Comparison of ENCODE assay signal across 8 mouse cellular contexts in the genomic region with DNA sequence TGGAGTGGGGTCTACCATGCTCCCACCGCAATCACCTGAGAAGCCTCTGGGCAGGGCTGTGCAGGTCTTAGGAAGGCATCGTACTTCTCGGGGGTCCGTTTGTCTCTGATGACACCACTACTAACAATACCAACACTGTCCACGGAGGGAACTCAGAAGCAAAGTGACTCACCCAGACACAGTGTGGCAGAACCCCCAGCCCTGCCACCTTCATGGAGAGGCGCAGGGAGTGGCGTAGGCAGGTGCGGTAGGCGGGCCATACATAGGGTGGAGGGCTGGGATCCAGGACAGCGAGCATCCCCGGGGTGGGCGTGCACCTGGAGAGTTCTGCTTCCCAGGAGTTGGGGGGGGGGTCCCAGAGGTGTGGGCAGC. TPM values are rescaled to one million over a fixed set of nuclear protein-coding genes. Genes with fewer than 3 reads are reported as not detected.
DNase-seq lines count a peak whose midpoint lies in the region; ATAC-seq and TF ChIP-seq lines count a peak whose summit lies in the region.

No protein-coding gene starts in this region.

- ATAC-seq in heart, embryonic 11.5 days (replicated peaks; ENCODE audit: insufficient number of reproducible peaks, low FRiP score, low TSS enrichment), result peak; percentile 5; the same call in 1 of the 2 replicates
- peak; percentile 60 for ATAC-seq in hindbrain, postnatal 0 days
- peak; percentile 43 for ATAC-seq in midbrain, embryonic 15.5 days (replicated peaks)
- ATAC-seq in CD4-positive, CD25-positive, alpha-beta regulatory T cell, adult 4 months, result no peak

- H3K4me2 ChIP-seq in heart, embryonic 11.5 days, result peak overlapping the region; percentile 98
- H3K4me2 ChIP-seq in hindbrain, postnatal 0 days (ENCODE audit: low read depth, low read length), result peak overlapping the region; percentile 79
- peak overlapping the region; percentile 82 for H3K4me2 ChIP-seq in midbrain, embryonic 15.5 days

- H3K4me3 ChIP-seq in heart, embryonic 11.5 days (ENCODE audit: low read depth, low read length), result peak overlapping the region; percentile 73
- peak overlapping the region; percentile 96; the same call in 1 of the 2 replicates for H3K4me3 ChIP-seq in bone marrow macrophage, adult 2 months (ENCODE audit: insufficient read depth, low read length)
- peak overlapping the region; percentile 69 for H3K4me3 ChIP-seq in hindbrain, postnatal 0 days (ENCODE audit: low read length)
- peak overlapping the region; percentile 61 for H3K4me3 ChIP-seq in midbrain, embryonic 15.5 days

- TF ChIP-seq CTCF in bone marrow macrophage, adult 2 months (IDR thresholded peaks at IDR 0.05; ENCODE audit: low read depth, low read length), result no peak
- no peak; the same call in 1 of the 2 replicates for TF ChIP-seq CTCF in hindbrain, postnatal 0 days (IDR thresholded peaks at IDR 0.05; ENCODE audit: low read depth)

- H3K9ac ChIP-seq in heart, embryonic 11.5 days (ENCODE audit: low read depth, low read length), result no peak overlapping the region
- no peak overlapping the region for H3K9ac ChIP-seq in hindbrain, postnatal 0 days (replicated peaks; ENCODE audit: low read length)
- no peak overlapping the region for H3K9ac ChIP-seq in midbrain, embryonic 15.5 days

- no peak for DNase-seq in heart, postnatal 4 days
- peak; percentile 62 for DNase-seq in 416B (ENCODE audit: low read depth)
- DNase-seq in hindbrain, postnatal 0 days (ENCODE audit: low spot score), result peak; percentile 47
- no peak for DNase-seq in urinary bladder, adult 2 months (ENCODE audit: low spot score)

- no peak overlapping the region for H3K27ac ChIP-seq in heart, embryonic 11.5 days (ENCODE audit: low read depth, low read length)
- H3K27ac ChIP-seq in bone marrow macrophage, adult 2 months (ENCODE audit: insufficient read depth, low read depth, low read length), result no peak overlapping the region
- H3K27ac ChIP-seq in hindbrain, postnatal 0 days, result no peak overlapping the region
- no peak overlapping the region for H3K27ac ChIP-seq in midbrain, embryonic 15.5 days

- 19% methylated on average over 12 of the region's 12 CpGs for WGBS in heart, embryonic 11.5 days (ENCODE audit: insufficient replicate concordance)
- WGBS in hindbrain, postnatal 0 days, result 24% methylated on average over 12 of the region's 12 CpGs
- 22% methylated on average over 12 of the region's 12 CpGs for whole genome bisulfite sequencing in midbrain, embryonic 15.5 days

- peaks cover 17% of the 10 kb centered on the region for H3K4me1 ChIP-seq in heart, embryonic 11.5 days (ENCODE audit: control insufficient read depth, insufficient read depth, low read length)
- peaks cover 23% of the 10 kb centered on the region for H3K4me1 ChIP-seq in bone marrow macrophage, adult 2 months (ENCODE audit: control insufficient read depth, insufficient read depth, low read length)
- no peaks in the 10 kb centered on the region for H3K4me1 ChIP-seq in hindbrain, postnatal 0 days (ENCODE audit: insufficient read depth, low read length)
- peaks cover 16% of the 10 kb centered on the region; the same call in 1 of the 2 replicates for H3K4me1 ChIP-seq in midbrain, embryonic 15.5 days

- peaks cover 14% of the 10 kb centered on the region for H3K27me3 ChIP-seq in heart, embryonic 11.5 days (ENCODE audit: control insufficient read depth, insufficient read depth, low read length)
- H3K27me3 ChIP-seq in hindbrain, postnatal 0 days (ENCODE audit: insufficient read depth, low read length), result peaks cover 8% of the 10 kb centered on the region; the same call in 1 of the 2 replicates
- H3K27me3 ChIP-seq in midbrain, embryonic 15.5 days (replicated peaks), result peaks cover 66% of the 10 kb centered on the region

- H3K9me3 ChIP-seq in heart, embryonic 11.5 days (replicated peaks; ENCODE audit: control insufficient read depth, low read length), result no peaks in the 10 kb centered on the region
- H3K9me3 ChIP-seq in hindbrain, postnatal 0 days (ENCODE audit: low read length), result no peaks in the 10 kb centered on the region
- H3K9me3 ChIP-seq in midbrain, embryonic 15.5 days, result no peaks in the 10 kb centered on the region

- no peak for TF ChIP-seq POLR2A in bone marrow macrophage, adult 2 months (IDR thresholded peaks at IDR 0.05; ENCODE audit: borderline replicate concordance, low read depth, low read length)

- no peaks in the 10 kb centered on the region for H3K36me3 ChIP-seq in heart, embryonic 11.5 days (ENCODE audit: control insufficient read depth, insufficient read depth, low read length)
- H3K36me3 ChIP-seq in hindbrain, postnatal 0 days (ENCODE audit: insufficient read depth, low read length), result no peaks in the 10 kb centered on the region
- no peaks in the 10 kb centered on the region for H3K36me3 ChIP-seq in midbrain, embryonic 15.5 days (replicated peaks)

RNA-seq across cellular contexts. Expression of a gene that starts 0.6 kb away (rescaled TPM):
- polyA plus RNA-seq in heart, embryonic 11.5 days (2014; fragmentation: Nextera tagmentation; extraction: Ambion mirVana), result 8.0 and 8.2 TPM in 2 replicates
- total RNA-seq in heart, postnatal 4 days (2021), result 10 to 100 TPM; 15.9 to 16.6 TPM
- 109 and 122 TPM in 2 replicates for polyA plus RNA-seq in bone marrow macrophage, adult 2 months (2012; ENCODE audit: insufficient read depth, insufficient read length, missing spikeins)
- 8.1 and 8.7 TPM in 2 replicates for total RNA-seq in hindbrain, postnatal 0 days (2014; rRNA removed)
- polyA plus RNA-seq in hindbrain, postnatal 0 days (2015; fragmentation: Nextera tagmentation; extraction: Ambion mirVana), result 5.2 and 5.7 TPM in 2 replicates
- polyA plus RNA-seq in midbrain, embryonic 15.5 days (2015; fragmentation: Nextera tagmentation; extraction: Ambion mirVana), result 1.3 and 2.0 TPM in 2 replicates
- polyA plus RNA-seq in urinary bladder, adult 2 months (2012; rRNA removed), result 57.1 and 69.7 TPM in 2 replicates
- 1 to 10 TPM in 1 of 2 experiments, under 1 TPM in 1; 0.70 to 2.7 TPM for polyA plus RNA-seq in CD4-positive, CD25-positive, alpha-beta regulatory T cell, adult 4 months (2017; shearing (Covaris generic))

RNA-seq across cellular contexts. Expression of a gene that starts 1.5 kb away (rescaled TPM):
- 38.2 and 38.7 TPM in 2 replicates for polyA plus RNA-seq in heart, embryonic 11.5 days (2014; fragmentation: Nextera tagmentation; extraction: Ambion mirVana)
- total RNA-seq in heart, postnatal 4 days (2021), result 10 to 100 TPM; 41.1 to 41.6 TPM
- polyA plus RNA-seq in bone marrow macrophage, adult 2 months (2012; ENCODE audit: insufficient read depth, insufficient read length, missing spikeins), result 129 and 138 TPM in 2 replicates
- 70.0 and 79.9 TPM in 2 replicates for total RNA-seq in hindbrain, postnatal 0 days (2014; rRNA removed)
- polyA plus RNA-seq in hindbrain, postnatal 0 days (2015; fragmentation: Nextera tagmentation; extraction: Ambion mirVana), result 41.4 and 42.0 TPM in 2 replicates
- polyA plus RNA-seq in midbrain, embryonic 15.5 days (2015; fragmentation: Nextera tagmentation; extraction: Ambion mirVana), result 33.4 and 37.9 TPM in 2 replicates
- polyA plus RNA-seq in urinary bladder, adult 2 months (2012; rRNA removed), result 46.0 and 48.4 TPM in 2 replicates
- 10 to 100 TPM; 12.2 to 16.0 TPM for polyA plus RNA-seq in CD4-positive, CD25-positive, alpha-beta regulatory T cell, adult 4 months (2017; shearing (Covaris generic))

RNA-seq across cellular contexts. Expression of a gene that starts 26.8 kb away (rescaled TPM):
- 1.9 and 5.2 TPM in 2 replicates for polyA plus RNA-seq in heart, embryonic 11.5 days (2014; fragmentation: Nextera tagmentation; extraction: Ambion mirVana)
- total RNA-seq in heart, postnatal 4 days (2021), result 10 to 100 TPM; 23.0 to 26.1 TPM
- polyA plus RNA-seq in bone marrow macrophage, adult 2 months (2012; ENCODE audit: insufficient read depth, insufficient read length, missing spikeins), result 13.5 and 19.6 TPM in 2 replicates
- 7.5 and 10.7 TPM in 2 replicates for total RNA-seq in hindbrain, postnatal 0 days (2014; rRNA removed)
- polyA plus RNA-seq in hindbrain, postnatal 0 days (2015; fragmentation: Nextera tagmentation; extraction: Ambion mirVana), result 7.2 and 9.8 TPM in 2 replicates
- 10.5 and 10.7 TPM in 2 replicates for polyA plus RNA-seq in midbrain, embryonic 15.5 days (2015; fragmentation: Nextera tagmentation; extraction: Ambion mirVana)
- not detected in 2 replicates for polyA plus RNA-seq in urinary bladder, adult 2 months (2012; rRNA removed)
- polyA plus RNA-seq in CD4-positive, CD25-positive, alpha-beta regulatory T cell, adult 4 months (2017; shearing (Covaris generic)), result not detected

RNA-seq across cellular contexts. Expression of a gene that starts 56.2 kb away (rescaled TPM):
- polyA plus RNA-seq in heart, embryonic 11.5 days (2014; fragmentation: Nextera tagmentation; extraction: Ambion mirVana), result 195 and 211 TPM in 2 replicates
- total RNA-seq in heart, postnatal 4 days (2021), result 100 to 1,000 TPM; 131 to 137 TPM
- polyA plus RNA-seq in bone marrow macrophage, adult 2 months (2012; ENCODE audit: insufficient read depth, insufficient read length, missing spikeins), result 132 and 166 TPM in 2 replicates
- total RNA-seq in hindbrain, postnatal 0 days (2014; rRNA removed), result 209 and 247 TPM in 2 replicates
- 380 and 384 TPM in 2 replicates for polyA plus RNA-seq in hindbrain, postnatal 0 days (2015; fragmentation: Nextera tagmentation; extraction: Ambion mirVana)
- 327 TPM in 2 replicates for polyA plus RNA-seq in midbrain, embryonic 15.5 days (2015; fragmentation: Nextera tagmentation; extraction: Ambion mirVana)
- 111 and 152 TPM in 2 replicates for polyA plus RNA-seq in urinary bladder, adult 2 months (2012; rRNA removed)
- polyA plus RNA-seq in CD4-positive, CD25-positive, alpha-beta regulatory T cell, adult 4 months (2017; shearing (Covaris generic)), result 100 to 1,000 TPM; 373 to 544 TPM

Comparison
In these comparisons a context has a peak if more than half of its experiments do, and no peak if none do; other contexts are left out.
1. DNase-seq: peak in 416B (single experiment) and hindbrain, postnatal 0 days (single experiment); none in heart, postnatal 4 days (single experiment) and urinary bladder, adult 2 months (single experiment).
2. Peak in every context shown above with its lines, with median percentiles within 50 percentile points of each other: H3K4me2 ChIP-seq and H3K4me3 ChIP-seq.